In genomic region chr5:124243236-124243901, GRCm38 (mm10) we compare ENCODE assay signal across 11 mouse cellular contexts.
"Had no signal": no experiment of that assay in that cellular context is flagged by ENCODE, and none has a peak within 500 bp of the region (broad histone marks: within the 10 kb centered on the region; RNA-seq: fewer than 3 reads in every experiment).

No protein-coding gene starts in this region.

- H3K27me3 ChIP-seq: liver, embryonic 13.5 days had no signal

- H3K4me3 ChIP-seq: left cerebral cortex, adult 2 months; liver, embryonic 13.5 days had no signal

- DNase-seq: kidney, postnatal 36 days; layer of hippocampus, postnatal 36 days; liver, embryonic 13.5 days; lung, adult 2 months; lung, postnatal 14 days; lung, postnatal 4 days; midbrain, embryonic 14.5 days; thymus, adult 18-20 months; thymus, postnatal 36 days had no signal

- H3K9me3 ChIP-seq: liver, embryonic 13.5 days had no signal

- H3K4me2 ChIP-seq: liver, embryonic 13.5 days; midbrain, embryonic 11.5 days had no signal

- H3K9ac ChIP-seq: liver, embryonic 13.5 days had no signal

- H3K27ac ChIP-seq: left cerebral cortex, adult 2 months; liver, embryonic 13.5 days had no signal
